Mouse (Mus musculus) kidney, adult 2 months (tissue): ENCODE data around the gene Sept9.

Experiments
- CTCF ChIP-seq: fragments of 200-500 bp; conservative IDR thresholded peaks from 2 replicates; pipeline ENCODE4 v1.5.1; 2011; ENCODE audit warnings: low read depth, mild to moderate bottlenecking, control low read depth, low read length, moderate library complexity, mixed read lengths; ENCODE audit not compliant: insufficient read depth, insufficient read length
- POLR2A ChIP-seq: fragments of 200-500 bp; IDR thresholded peaks from one replicate; pipeline ENCODE4 v1.6.1; 2011; ENCODE audit warnings: low read depth, low read length, control low read depth

GRCm38 (mm10) chr11:117311127-117311800, 111.8 kb downstream of the Sept9 start:
- no peak for TF ChIP-seq CTCF
- no peak for TF ChIP-seq POLR2A
